Mouse (Mus musculus): ENCODE data around the gene Sat2. TPM values are rescaled to one million over a fixed set of nuclear protein-coding genes. Genes with fewer than 3 reads are reported as not detected.

Sat2 gene
- polyA plus RNA-seq, 1 experiment from 2014 or later, result 10.2 TPM

DNA sequence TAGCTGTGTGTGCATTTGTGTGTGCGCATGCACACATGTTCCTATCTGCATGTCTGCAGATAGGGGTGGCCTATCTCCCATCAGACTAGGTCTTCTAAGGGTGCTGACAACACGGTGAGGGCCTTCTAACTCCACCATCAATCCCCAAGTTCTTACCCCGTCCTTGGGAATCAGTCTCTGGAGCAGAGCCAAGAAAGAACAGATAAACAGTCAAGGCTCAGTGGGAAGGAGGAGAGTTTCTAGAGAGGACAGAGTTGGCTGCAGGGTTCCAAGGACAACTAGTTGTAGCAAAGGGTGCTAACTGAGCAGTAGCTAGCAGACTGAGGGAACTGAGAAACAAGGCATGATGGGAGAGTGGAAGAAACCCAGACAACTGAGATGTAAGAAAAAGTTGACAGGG is 20.1 kb upstream of the Sat2 start:
- no peak for ATAC-seq (ENCODE audit: insufficient read depth)
- Histone ChIP-seq H3K9ac (0 out of 2 replicates have a peak overlapping the region, but pooled peaks have one; percentile 7), H3K27me3 (peaks cover 13% of the 10 kb centered on the region; the same call in 1 of the 2 replicates), H3K27ac (replicated peaks) (peak overlapping the region; percentile 21; the same call in 1 of the 2 replicates), H3K36me3 (replicated peaks) (peaks cover 3% of the 10 kb centered on the region), H3K4me1 (replicated peaks) (peaks cover 79% of the 10 kb centered on the region), H3K9me3 (replicated peaks) (no peaks in the 10 kb centered on the region), H3K4me3 (replicated peaks) (no peak overlapping the region), H3K4me2 (no peak overlapping the region)
- 37% methylated on average over 3 of the region's 3 CpGs for WGBS (ENCODE audit: insufficient replicate concordance)

DNA sequence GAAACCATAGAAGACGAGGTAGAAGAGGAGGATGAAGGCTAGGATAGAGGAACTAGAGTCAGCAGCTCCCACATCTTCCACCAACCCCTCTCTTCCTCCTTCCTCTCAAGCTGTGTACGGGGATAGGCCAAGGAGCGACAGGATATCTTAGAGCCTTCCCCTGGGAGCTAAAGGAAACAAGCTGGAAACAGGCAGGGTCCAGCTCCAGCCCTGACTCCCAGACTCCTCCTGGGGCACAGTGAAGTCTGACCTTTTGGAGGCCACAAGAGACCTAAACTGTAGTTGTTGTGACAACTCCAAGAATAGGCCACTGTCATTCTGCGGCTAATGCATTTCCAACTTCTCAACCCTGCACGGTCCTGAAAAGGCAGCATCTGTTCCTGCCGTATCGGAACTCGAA is 18.3 kb upstream of the Sat2 start:
- H3K4me3 ChIP-seq (replicated peaks), result no peak overlapping the region

DNA sequence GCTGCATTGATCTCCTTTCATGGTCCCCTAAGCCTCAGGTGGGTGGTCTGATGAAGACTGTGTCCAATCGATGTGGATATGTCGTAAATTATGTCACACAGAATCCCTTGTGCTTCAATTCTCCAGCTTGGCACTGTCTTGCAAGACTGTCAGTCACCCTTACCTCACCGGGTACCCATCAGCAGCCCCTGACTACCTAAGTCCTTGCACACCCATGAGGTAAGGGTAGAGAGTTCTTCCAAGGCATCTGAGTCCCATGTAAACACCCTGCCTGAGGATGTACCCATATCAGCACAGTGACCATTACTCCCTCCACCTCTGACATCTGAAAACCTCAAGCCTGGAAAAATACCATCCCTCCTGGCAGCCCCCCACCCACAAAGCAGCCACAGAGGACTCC is 17.5 kb upstream of the Sat2 start:
- 58% methylated on average over 3 of the region's 3 CpGs for WGBS (ENCODE audit: insufficient replicate concordance)

More for the DNA sequence above, 18.3 kb upstream of the Sat2 start:
- H3K9me3 ChIP-seq (replicated peaks), result no peaks in the 10 kb centered on the region
- no peak overlapping the region for H3K9ac ChIP-seq
- no peak for ATAC-seq (ENCODE audit: insufficient read depth)
- peak overlapping the region; percentile 83 for H3K27ac ChIP-seq (replicated peaks)
- peaks cover 13% of the 10 kb centered on the region; the same call in 1 of the 2 replicates for H3K27me3 ChIP-seq
- H3K4me1 ChIP-seq (replicated peaks), result peaks cover 86% of the 10 kb centered on the region
- peaks cover 3% of the 10 kb centered on the region; the same call in 1 of the 2 replicates for H3K36me3 ChIP-seq (replicated peaks)
- peak overlapping the region; percentile 99 for H3K4me2 ChIP-seq
- WGBS (ENCODE audit: insufficient replicate concordance), result 75% methylated on average over 8 of the region's 8 CpGs

DNA sequence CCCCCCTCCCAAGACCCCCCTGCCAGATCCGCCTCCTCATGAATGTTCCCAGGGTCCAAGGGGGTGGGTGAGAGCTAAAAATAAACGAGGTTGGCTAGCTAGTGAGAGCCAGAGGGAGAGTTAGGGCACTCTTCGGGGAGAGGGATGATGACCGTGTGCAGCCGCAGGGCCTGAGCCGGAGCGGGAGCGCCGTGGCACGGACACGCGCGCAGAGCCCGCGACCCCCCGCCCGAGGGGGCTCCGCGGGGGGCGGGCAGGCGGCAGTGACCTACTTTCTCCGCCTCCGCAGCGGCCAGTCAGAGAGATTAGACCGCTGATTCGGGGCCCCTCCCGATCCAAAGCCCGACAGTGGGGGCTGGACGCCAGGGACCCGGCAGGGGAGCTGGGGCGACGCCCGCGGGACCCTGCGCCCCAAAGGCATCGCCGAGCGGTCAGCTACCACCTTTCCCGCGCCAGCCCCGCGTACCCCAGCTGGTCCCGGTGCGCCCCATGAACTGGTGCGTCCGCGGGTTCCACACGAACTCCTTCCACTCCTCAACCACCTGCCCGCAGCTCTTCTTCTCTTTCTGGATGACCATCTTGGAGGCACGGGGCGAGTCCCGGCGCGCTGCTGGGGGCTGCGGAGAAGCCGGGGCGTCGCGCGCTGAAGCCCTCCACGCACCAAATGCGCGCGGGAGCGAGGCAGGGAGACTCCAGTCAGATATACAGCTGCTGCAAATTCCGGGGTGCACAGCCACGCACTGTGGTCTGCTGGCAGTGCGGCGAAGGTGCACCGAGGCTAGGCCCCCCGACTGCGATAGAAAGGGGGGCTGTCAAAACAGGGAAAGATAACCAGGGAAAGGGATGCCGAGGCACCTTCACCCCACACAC is 16.8 kb upstream of the Sat2 start:
- Histone ChIP-seq H3K4me1 (replicated peaks) (peaks cover 86% of the 10 kb centered on the region), H3K9me3 (replicated peaks) (no peaks in the 10 kb centered on the region), H3K36me3 (replicated peaks) (peaks cover 3% of the 10 kb centered on the region; the same call in 1 of the 2 replicates), H3K9ac (peak overlapping the region; percentile 79), H3K4me2 (peak overlapping the region; percentile 99), H3K27me3 (peaks cover 13% of the 10 kb centered on the region; the same call in 1 of the 2 replicates), H3K27ac (replicated peaks) (peak overlapping the region; percentile 83), H3K4me3 (replicated peaks) (peak overlapping the region; percentile 75)
- WGBS (ENCODE audit: insufficient replicate concordance), result under 1% methylated on average over 71 of the region's 73 CpGs
- ATAC-seq (ENCODE audit: insufficient read depth), result peak; percentile 11

More for the DNA sequence above, 17.5 kb upstream of the Sat2 start:
- Histone ChIP-seq H3K27me3 (peaks cover 13% of the 10 kb centered on the region; the same call in 1 of the 2 replicates), H3K4me2 (peak overlapping the region; percentile 99), H3K9ac (peak overlapping the region; percentile 79), H3K9me3 (replicated peaks) (no peaks in the 10 kb centered on the region), H3K4me1 (replicated peaks) (peaks cover 86% of the 10 kb centered on the region), H3K4me3 (replicated peaks) (peak overlapping the region; percentile 75), H3K27ac (replicated peaks) (peak overlapping the region; percentile 83), H3K36me3 (replicated peaks) (peaks cover 3% of the 10 kb centered on the region; the same call in 1 of the 2 replicates)
- no peak for ATAC-seq (ENCODE audit: insufficient read depth)

DNA sequence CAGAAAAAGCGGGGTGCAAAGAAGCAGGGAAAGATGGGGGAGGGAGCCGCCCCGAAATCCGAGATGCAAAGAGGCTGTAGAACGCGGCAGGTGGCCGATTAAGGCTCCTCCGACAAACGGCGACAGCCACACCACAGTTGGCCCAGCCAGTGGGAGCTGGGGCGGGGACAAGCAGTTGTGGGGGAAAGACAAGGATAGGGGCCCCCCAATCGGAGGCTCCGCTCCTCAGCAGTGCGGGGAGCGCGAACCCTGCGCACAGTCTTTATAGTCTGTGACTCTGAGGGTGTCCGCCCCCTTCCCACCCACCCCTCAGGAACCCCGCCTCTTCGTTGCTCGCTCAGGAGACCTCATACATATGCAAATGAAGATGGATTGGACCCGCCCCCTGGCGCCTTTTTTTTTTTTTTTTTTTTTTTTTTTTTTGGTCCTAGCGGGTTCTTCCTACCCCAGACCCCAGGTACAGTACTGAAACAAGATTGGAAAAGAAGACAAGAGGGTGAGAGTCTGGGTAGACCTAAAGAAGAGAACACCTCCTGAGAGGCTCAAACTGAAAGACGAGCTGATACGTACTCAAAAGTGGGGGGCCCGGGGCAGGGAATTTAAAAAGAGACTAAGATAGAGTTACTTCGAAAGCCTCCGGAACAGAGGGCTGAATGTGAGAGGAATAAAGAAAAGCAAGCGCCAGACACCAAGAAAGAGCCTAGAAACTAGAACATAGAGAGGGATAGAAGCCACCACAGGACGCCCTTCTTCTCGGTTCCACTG is 15.9 kb upstream of the Sat2 start, which contains the start of gene Atp1b2:
TSS of gene Atp1b2 (minus strand) at position 217 of the 765 bp plus-strand sequence.
- WGBS (ENCODE audit: insufficient replicate concordance), result 1% methylated on average over 31 of the region's 32 CpGs
- Histone ChIP-seq H3K36me3 (replicated peaks) (0 out of 2 replicates have a peak, but pooled peaks cover 1% of the 10 kb centered on the region), H3K4me1 (replicated peaks) (peaks cover 83% of the 10 kb centered on the region), H3K27me3 (peaks cover 13% of the 10 kb centered on the region; the same call in 1 of the 2 replicates), H3K9ac (peak within 1 kb of the TSS; percentile 79), H3K4me2 (peak within 1 kb of the TSS; percentile 99), H3K9me3 (replicated peaks) (no peaks in the 10 kb centered on the region), H3K27ac (replicated peaks) (peak within 1 kb of the TSS; percentile 83), H3K4me3 (replicated peaks) (peak within 1 kb of the TSS; percentile 75)
- peak; percentile 91 for ATAC-seq (ENCODE audit: insufficient read depth)

DNA sequence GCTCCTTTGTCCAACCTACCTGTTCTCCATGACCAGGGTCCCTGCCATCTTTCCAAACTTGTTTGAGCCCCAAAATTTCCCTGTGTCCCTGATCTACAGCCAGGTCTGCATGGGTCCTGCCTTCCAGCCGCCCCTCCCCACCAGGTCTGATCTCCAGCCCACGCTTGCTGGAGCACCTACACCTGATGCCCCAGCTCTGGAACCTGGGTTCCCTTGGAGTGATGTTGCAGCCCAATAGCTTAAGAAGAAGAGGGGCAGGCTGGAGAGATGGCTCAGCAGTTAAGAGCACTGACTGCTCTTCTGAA is 15.4 kb upstream of the Sat2 start:
- 68% methylated on average over 2 of the region's 2 CpGs for WGBS (ENCODE audit: insufficient replicate concordance)

DNA sequence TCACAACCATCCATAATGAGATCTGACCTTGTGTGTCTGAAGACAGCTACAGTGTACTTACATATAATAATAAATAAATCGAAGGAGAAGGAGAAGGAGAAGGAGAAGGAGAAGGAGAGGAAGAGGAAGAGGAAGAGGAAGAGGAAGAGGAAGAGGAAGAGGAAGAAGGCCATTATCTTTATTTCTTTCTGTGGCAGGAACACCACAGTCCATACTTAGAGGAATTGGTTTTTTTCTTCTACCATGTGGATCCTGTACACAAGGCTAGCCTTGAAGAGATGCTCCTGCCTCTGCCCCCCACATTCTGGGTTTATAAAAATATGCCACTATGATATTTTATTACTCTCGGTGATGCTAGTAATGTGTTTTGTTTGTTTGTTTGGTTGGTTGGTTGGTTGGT is 15.0 kb upstream of the Sat2 start:
- H3K4me1 ChIP-seq (replicated peaks), result peaks cover 74% of the 10 kb centered on the region
- H3K9ac ChIP-seq, result no peak overlapping the region
- 64% methylated on average over 2 of the region's 2 CpGs for WGBS (ENCODE audit: insufficient replicate concordance)

More for the DNA sequence above, 15.4 kb upstream of the Sat2 start:
- Histone ChIP-seq H3K4me3 (replicated peaks) (peak overlapping the region; percentile 75), H3K4me2 (peak overlapping the region; percentile 99), H3K4me1 (replicated peaks) (peaks cover 78% of the 10 kb centered on the region), H3K9me3 (replicated peaks) (no peaks in the 10 kb centered on the region), H3K27me3 (peaks cover 13% of the 10 kb centered on the region; the same call in 1 of the 2 replicates), H3K9ac (peak overlapping the region; percentile 79), H3K27ac (replicated peaks) (peak overlapping the region; percentile 83), H3K36me3 (replicated peaks) (no peaks in the 10 kb centered on the region)
- no peak for ATAC-seq (ENCODE audit: insufficient read depth)

DNA sequence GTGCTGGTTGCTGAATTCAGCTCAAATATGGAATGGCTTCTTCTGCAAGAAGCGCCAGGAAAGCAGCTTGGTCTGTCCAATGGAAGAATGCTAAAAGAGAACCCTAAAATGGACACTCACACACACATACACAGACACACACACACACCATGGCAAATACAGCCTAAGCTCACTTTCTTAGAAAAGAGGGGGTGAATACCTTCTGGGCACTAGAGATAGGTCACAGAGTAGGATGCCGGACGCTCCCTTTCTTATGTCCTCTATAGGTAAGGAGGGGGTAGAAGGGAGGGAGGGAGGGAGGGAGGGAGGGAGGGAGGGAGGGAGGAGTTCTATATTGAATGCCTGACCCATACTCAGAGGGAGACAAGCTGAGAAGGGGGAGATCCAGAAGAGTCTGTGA is 13.3 kb upstream of the Sat2 start:
- H3K9ac ChIP-seq, result peak overlapping the region; percentile 25; the same call in 1 of the 2 replicates
- H3K4me1 ChIP-seq (replicated peaks), result peaks cover 68% of the 10 kb centered on the region
- no peaks in the 10 kb centered on the region for H3K36me3 ChIP-seq (replicated peaks)
- ATAC-seq (ENCODE audit: insufficient read depth), result no peak
- H3K4me3 ChIP-seq (replicated peaks), result no peak overlapping the region
- WGBS (ENCODE audit: insufficient replicate concordance), result 27% methylated on average over 3 of the region's 3 CpGs
- H3K27me3 ChIP-seq, result peaks cover 13% of the 10 kb centered on the region; the same call in 1 of the 2 replicates
- H3K4me2 ChIP-seq, result peak overlapping the region; percentile 38; the same call in 1 of the 2 replicates
- peak overlapping the region; percentile 74 for H3K27ac ChIP-seq (replicated peaks)
- H3K9me3 ChIP-seq (replicated peaks), result no peaks in the 10 kb centered on the region

More for the DNA sequence above, 15.0 kb upstream of the Sat2 start:
- Histone ChIP-seq H3K4me2 (peak overlapping the region; percentile 99; the same call in 1 of the 2 replicates), H3K27ac (replicated peaks) (peak overlapping the region; percentile 29; the same call in 1 of the 2 replicates), H3K4me3 (replicated peaks) (no peak overlapping the region), H3K9me3 (replicated peaks) (no peaks in the 10 kb centered on the region), H3K27me3 (peaks cover 13% of the 10 kb centered on the region; the same call in 1 of the 2 replicates), H3K36me3 (replicated peaks) (no peaks in the 10 kb centered on the region)
- no peak for ATAC-seq (ENCODE audit: insufficient read depth)

DNA sequence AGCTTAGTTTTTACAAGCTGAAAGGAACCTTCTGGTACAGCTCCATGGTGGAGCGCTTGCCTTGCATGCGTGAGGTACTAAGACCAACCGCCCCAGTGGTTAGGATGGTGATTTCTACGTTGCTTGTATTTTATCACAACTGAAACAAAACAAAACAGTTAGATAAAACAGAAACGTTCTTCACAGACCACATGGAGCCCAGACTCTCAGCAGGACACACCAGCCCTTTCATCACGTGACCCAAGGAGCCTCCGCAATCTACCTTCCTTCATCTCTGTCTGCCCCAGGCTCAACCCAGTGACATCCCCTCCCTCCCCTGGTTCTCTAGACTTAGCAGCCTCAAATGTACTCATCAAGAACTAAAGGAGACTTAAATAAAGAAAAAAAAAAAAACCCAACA is 12.4 kb upstream of the Sat2 start:
- Histone ChIP-seq H3K4me1 (replicated peaks) (peaks cover 67% of the 10 kb centered on the region), H3K27ac (replicated peaks) (peak overlapping the region; percentile 74), H3K27me3 (peaks cover 10% of the 10 kb centered on the region; the same call in 1 of the 2 replicates), H3K36me3 (replicated peaks) (no peaks in the 10 kb centered on the region), H3K9me3 (replicated peaks) (no peaks in the 10 kb centered on the region), H3K4me3 (replicated peaks) (no peak overlapping the region), H3K9ac (no peak overlapping the region), H3K4me2 (peak overlapping the region; percentile 38; the same call in 1 of the 2 replicates)
- peak; percentile 14; the same call in 1 of the 2 replicates for ATAC-seq (ENCODE audit: insufficient read depth)
- 19% methylated on average over 7 of the region's 7 CpGs for WGBS (ENCODE audit: insufficient replicate concordance)

DNA sequence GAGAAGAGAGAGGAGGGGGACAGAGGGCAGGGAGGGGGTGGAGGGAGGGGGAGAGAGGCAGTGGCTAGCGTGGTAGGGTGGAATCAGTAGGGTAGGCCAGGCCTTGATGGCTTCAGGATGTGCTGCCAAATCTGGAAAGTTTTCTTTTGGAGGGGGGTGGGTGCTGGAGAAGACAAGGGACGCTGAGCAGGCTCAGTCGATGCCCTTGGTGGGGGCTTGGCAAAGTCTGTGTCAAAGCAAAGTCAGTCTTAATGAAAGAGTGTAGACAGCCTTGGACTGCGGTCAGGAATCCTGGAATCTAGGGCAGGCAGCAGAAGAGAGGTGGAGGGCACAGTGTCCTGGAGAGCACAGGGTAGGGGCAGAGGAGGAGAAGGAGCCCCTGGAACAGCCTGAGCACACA is 10.9 kb upstream of the Sat2 start:
- Histone ChIP-seq H3K4me3 (replicated peaks) (no peak overlapping the region), H3K4me1 (replicated peaks) (peaks cover 56% of the 10 kb centered on the region), H3K27ac (replicated peaks) (no peak overlapping the region), H3K4me2 (no peak overlapping the region), H3K27me3 (peaks cover 5% of the 10 kb centered on the region; the same call in 1 of the 2 replicates), H3K36me3 (replicated peaks) (no peaks in the 10 kb centered on the region), H3K9ac (no peak overlapping the region), H3K9me3 (replicated peaks) (no peaks in the 10 kb centered on the region)
- WGBS (ENCODE audit: insufficient replicate concordance), result 75% methylated on average over 4 of the region's 4 CpGs
- no peak for ATAC-seq (ENCODE audit: insufficient read depth)

Measured in liver, embryonic 15.5 days (tissue).